Mouse (Mus musculus) hindbrain, embryonic 12.5 days (tissue): ENCODE data around the gene Kat14. TPM values are rescaled to one million over a fixed set of nuclear protein-coding genes. Genes with fewer than 3 reads are reported as not detected.

Experiments used
- ATAC-seq: fragments of 200-750 bp; cut with Nextera tagmentation; 2 replicates; pipeline ENCODE4 v1.8.0; 2017; ENCODE audit warnings: moderate TSS enrichment; ENCODE audit not compliant: low FRiP score
- H3K27ac ChIP-seq: fragments of 300-500 bp; sonication (generic); 2 replicates; pipeline ENCODE4 v1.5.1; 2016; ENCODE audit warnings: mild to moderate bottlenecking
- H3K27me3 ChIP-seq: fragments of 300-500 bp; sonication (generic); 2 replicates; pipeline ENCODE4 v1.6.1; 2016; ENCODE audit warnings: mild to moderate bottlenecking
- H3K36me3 ChIP-seq: fragments of 300-500 bp; sonication (generic); 2 replicates; pipeline ENCODE4 v1.6.1; 2016; ENCODE audit warnings: mild to moderate bottlenecking
- H3K4me1 ChIP-seq: fragments of 300-500 bp; sonication (generic); 2 replicates; pipeline ENCODE4 v1.6.1; 2016
- H3K4me2 ChIP-seq: fragments of 300-500 bp; sonication (generic); replicated peaks from 2 replicates; pipeline ENCODE4 v1.6.1; 2016; ENCODE audit warnings: mild to moderate bottlenecking
- H3K4me3 ChIP-seq: fragments of 300-500 bp; sonication (generic); 2 replicates; pipeline ENCODE4 v1.5.1; 2016; ENCODE audit warnings: mild to moderate bottlenecking
- H3K9ac ChIP-seq: fragments of 300-500 bp; sonication (generic); 2 replicates; pipeline ENCODE4 v1.6.1; 2016; ENCODE audit warnings: mild to moderate bottlenecking, moderate library complexity
- H3K9me3 ChIP-seq: fragments of 300-500 bp; sonication (generic); replicated peaks from 2 replicates; pipeline ENCODE4 v1.6.1; 2016; ENCODE audit warnings: mild to moderate bottlenecking
- WGBS: fragments of 180-500 bp; shearing (Covaris S2); methylation state at CpG from one replicate; pipeline ENCODE4 v1.1.7; 2016; 5-methylcytosine and 5-hydroxymethylcytosine counted together
- polyA plus RNA-seq: library from polyadenylated mRNA; unstranded; fragments of >200 nt; fragmentation: Nextera tagmentation; extraction: Ambion mirVana; gene quantifications from 2 replicates; pipeline ENCODE4 v1.2.1, GENCODE M21; 2016

Gene Kat14
- polyA plus RNA-seq, result 37.7 and 40.7 TPM in 2 replicates

DNA sequence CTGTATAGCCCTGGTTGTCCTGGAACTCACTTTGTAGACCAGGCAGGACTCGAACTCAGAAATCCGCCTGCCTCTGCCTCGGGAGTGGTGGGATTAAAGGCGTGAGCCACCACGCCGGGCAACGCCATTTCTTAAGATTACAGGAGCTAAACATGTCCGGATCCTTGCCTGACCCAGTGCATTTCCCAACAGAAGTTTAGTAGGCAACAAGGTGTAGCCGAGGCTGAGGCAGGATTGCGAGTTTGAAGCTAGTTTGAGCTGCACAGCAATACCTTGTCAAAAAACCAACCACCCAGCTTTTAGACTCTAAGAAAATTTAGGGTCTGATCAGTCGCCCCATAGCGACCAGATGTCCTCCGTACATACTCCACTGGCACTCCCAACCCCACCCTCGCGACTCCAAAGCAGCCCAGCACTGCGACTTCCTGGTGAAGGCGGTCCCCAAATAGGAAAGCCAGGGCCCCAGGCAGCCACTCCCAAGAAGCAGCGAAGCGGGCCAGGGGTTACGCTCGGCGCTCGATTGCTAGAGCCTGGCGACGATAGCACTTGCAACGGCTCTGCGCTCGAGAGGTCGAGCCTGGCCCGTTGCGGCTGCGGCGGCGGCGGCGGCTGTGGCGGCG lies at the start of gene Kat14, which contains the start of gene Pet117:
Kat14 (plus strand) TSS at position 584 of the 620 bp plus-strand sequence.
Pet117 (plus strand) TSS at position 597 of the 620 bp plus-strand sequence.
- 7% methylated on average over 38 of the region's 38 CpGs for WGBS
- Histone ChIP-seq H3K4me3 (peak within 1 kb of the TSS; percentile 86), H3K36me3 (peaks cover 7% of the 10 kb centered on the region), H3K27ac (peak within 1 kb of the TSS; percentile 92), H3K4me1 (peaks cover 13% of the 10 kb centered on the region), H3K4me2 (peak within 1 kb of the TSS; percentile 60), H3K9ac (peak within 1 kb of the TSS; percentile 87), H3K9me3 (no peaks in the 10 kb centered on the region), H3K27me3 (no peaks in the 10 kb centered on the region)
- ATAC-seq, result peak; percentile 96

DNA sequence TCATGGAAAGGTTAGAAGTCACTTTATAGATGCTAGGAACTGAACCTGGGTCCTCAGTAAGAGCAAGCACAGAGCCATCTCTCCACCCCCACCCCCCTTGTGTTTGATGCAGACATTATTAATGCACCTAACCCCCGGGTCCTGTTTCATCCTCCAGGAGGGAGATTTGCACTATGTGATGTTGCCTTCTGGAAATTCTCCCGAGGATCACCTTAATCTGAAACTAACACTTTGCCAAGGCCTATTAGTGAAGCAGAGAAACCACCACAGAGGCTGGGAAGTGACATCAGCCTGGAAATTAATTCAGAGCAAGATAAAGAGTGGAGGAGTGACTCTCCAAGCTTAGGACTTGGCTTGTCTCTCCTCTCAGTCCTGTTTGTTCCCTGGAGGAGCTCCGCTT lies 44.6 kb upstream of the Kat14 start:
- no peak for ATAC-seq
- no peaks in the 10 kb centered on the region for H3K36me3 ChIP-seq
- no peak overlapping the region for H3K4me3 ChIP-seq
- WGBS, result 80% methylated on average over 3 of the region's 3 CpGs
- no peaks in the 10 kb centered on the region for H3K4me1 ChIP-seq
- no peak overlapping the region for H3K27ac ChIP-seq
- H3K27me3 ChIP-seq, result peaks cover 25% of the 10 kb centered on the region
- H3K9ac ChIP-seq, result no peak overlapping the region
- no peak overlapping the region for H3K4me2 ChIP-seq
- no peaks in the 10 kb centered on the region for H3K9me3 ChIP-seq

DNA sequence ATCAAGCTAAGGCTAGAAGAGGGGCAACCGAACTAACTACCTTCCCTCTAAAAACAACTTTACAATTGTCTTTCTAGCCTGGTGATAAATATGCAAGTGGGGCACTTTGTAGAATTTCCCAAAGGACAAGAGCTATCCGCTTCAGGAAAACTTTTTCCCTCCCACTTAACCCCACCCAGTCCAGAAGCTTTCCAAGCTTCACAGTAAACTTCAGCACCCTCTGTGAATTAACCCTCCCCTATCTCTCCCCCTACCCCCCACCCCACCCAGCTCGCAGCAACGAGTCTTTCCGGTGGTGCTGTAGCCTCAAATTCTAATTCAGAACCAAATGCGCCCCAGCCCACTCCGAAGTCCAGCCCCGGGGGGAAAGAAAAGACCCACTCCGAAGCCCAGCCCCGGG lies 39.3 kb upstream of the Kat14 start:
- H3K4me2 ChIP-seq, result peak overlapping the region; percentile 19; the same call in 1 of the 2 replicates
- no peak for ATAC-seq
- under 1% methylated on average over 10 of the region's 10 CpGs for WGBS

DNA sequence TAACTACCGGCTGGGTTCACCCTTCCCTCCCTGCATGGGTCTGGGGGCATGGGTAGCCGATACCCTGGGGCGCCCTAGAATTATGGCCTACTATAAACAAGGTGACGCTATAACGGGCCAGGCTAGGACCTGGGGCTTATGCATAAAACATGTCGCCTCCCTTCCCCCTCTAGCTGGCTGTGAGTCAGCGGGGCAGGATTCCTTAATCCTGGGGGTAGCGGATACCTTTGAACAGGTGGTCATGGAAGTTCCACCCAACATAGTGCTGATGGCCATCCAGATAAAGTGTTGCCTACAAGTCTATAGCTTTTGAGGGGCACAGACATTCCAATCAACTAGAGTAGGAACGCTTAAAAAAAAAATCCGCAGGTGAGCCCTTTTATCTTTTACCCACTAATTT lies 38.8 kb upstream of the Kat14 start:
- H3K9ac ChIP-seq, result 0 out of 2 replicates have a peak overlapping the region, but pooled peaks have one; percentile 61
- H3K36me3 ChIP-seq, result no peaks in the 10 kb centered on the region
- H3K4me3 ChIP-seq, result 0 out of 2 replicates have a peak overlapping the region, but pooled peaks have one; percentile 49
- H3K4me1 ChIP-seq, result peaks cover 36% of the 10 kb centered on the region
- H3K27me3 ChIP-seq, result peaks cover 81% of the 10 kb centered on the region
- H3K9me3 ChIP-seq, result no peaks in the 10 kb centered on the region
- 3% methylated on average over 10 of the region's 10 CpGs for WGBS
- peak overlapping the region; percentile 91 for H3K4me2 ChIP-seq
- ATAC-seq, result no peak
- no peak overlapping the region for H3K27ac ChIP-seq

More for the DNA sequence above, 39.3 kb upstream of the Kat14 start:
- peaks cover 76% of the 10 kb centered on the region for H3K27me3 ChIP-seq
- H3K4me3 ChIP-seq, result 0 out of 2 replicates have a peak overlapping the region, but pooled peaks have one; percentile 3
- no peak overlapping the region for H3K27ac ChIP-seq
- no peaks in the 10 kb centered on the region for H3K36me3 ChIP-seq
- H3K9me3 ChIP-seq, result no peaks in the 10 kb centered on the region
- peaks cover 36% of the 10 kb centered on the region for H3K4me1 ChIP-seq
- no peak overlapping the region for H3K9ac ChIP-seq

DNA sequence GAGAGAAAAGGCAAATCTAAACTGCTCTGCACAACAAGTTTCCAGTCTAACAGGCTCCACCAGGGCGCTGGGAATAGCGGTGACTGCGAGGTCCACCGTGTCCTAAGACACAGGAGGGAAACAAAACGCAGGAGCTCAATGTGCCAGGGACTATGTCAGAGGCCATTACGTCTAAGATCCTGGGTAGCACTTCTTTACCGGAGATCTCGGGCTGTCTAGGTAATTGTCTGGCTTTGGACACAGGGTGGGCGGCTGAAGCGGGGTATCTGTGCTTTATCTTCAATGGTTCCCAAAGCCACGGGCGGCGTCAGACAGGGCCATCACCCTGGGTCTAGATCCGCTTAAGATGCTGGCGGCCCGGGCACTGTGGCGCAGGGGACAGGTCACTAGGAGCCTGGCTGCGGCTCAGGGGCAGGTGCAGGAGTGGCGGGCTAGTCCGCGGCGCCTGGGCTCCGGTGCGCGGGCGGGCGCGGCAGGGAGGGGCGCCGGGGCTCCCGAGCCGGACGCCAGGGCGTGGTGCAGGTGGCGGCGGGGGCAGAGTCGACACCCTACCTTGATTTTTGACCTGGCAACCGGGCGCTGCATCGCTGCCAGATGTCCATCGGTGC lies 38.3 kb upstream of the Kat14 start:
- H3K9me3 ChIP-seq, result no peaks in the 10 kb centered on the region
- ATAC-seq, result peak; percentile 14; the same call in 1 of the 2 replicates
- H3K4me2 ChIP-seq, result peak overlapping the region; percentile 91
- 2% methylated on average over 41 of the region's 41 CpGs for WGBS
- H3K4me3 ChIP-seq, result peak overlapping the region; percentile 49
- peak overlapping the region; percentile 61 for H3K9ac ChIP-seq
- peaks cover 86% of the 10 kb centered on the region for H3K27me3 ChIP-seq
- no peak overlapping the region for H3K27ac ChIP-seq
- H3K36me3 ChIP-seq, result no peaks in the 10 kb centered on the region
- H3K4me1 ChIP-seq, result peaks cover 36% of the 10 kb centered on the region

DNA sequence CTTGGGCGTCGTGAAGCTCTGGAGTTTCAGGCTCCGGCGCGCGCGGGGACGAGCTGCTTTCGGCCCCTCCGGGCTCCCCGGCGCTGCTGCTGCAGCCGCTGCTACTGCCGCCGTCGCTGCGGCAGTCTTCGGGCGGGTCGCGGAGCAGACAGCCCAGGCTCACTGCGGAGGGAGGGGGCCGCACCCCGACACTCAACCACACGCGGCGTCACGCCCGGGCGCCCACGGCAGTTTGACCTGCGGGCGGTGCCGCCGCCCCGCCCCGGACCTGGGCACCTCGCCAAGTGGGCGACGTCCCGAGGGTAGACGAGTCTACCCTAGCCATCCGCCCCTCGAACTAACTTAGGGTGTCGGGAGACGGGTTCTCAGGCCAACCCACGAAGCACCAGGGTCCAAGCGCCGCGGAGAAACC lies 37.8 kb upstream of the Kat14 start:
- under 1% methylated on average over 50 of the region's 50 CpGs for WGBS
- Histone ChIP-seq H3K4me2 (peak overlapping the region; percentile 91), H3K4me1 (peaks cover 36% of the 10 kb centered on the region), H3K4me3 (peak overlapping the region; percentile 49), H3K36me3 (no peaks in the 10 kb centered on the region), H3K27ac (no peak overlapping the region), H3K27me3 (peaks cover 89% of the 10 kb centered on the region), H3K9me3 (no peaks in the 10 kb centered on the region), H3K9ac (peak overlapping the region; percentile 61)
- ATAC-seq, result peak; percentile 59

DNA sequence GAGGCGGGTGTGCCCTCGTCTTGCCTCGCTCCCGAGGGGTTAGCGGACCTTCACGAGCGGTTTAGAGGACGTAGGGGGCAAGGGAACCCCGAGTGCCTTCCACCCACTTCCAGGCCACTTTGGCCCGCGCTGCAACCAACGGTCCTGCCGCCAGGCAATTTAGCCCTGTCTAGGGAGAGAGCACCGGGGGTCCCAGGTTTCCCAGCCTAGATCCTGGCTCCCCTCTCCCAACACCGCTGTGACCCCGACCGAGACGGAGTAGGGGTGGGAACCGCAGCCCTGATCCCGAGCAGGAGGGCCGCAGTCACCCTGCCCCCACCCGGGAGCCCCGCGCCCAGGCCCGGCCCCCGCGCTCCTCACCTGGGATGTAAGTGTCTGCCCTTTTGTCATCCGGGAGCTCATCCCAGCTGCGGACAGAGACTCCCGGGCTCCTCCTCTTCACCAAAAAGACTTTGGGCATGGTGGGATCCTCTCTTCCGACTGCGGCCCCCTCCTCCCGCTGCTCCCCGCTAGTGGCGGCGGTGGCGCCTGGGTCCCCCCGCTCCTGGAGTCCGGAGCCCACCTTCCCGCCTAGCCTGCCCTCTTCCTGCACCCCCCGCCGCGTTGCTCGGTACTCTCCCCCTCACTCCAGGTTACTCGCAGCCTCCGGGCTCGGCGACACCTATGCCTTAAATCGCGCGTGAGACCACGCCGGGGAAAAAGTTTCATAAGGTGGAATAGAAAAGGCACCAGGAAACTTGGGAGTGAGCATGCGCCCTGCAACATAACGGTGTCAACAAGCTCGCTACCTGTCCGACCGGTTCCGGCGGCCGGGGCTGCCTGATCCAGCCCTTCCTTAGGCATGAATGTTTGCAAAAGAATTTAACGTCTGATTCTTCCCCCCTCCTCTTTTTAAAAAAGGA lies 37.1 kb upstream of the Kat14 start, which contains the start of gene Ovol2:
Ovol2 (minus strand) TSS at position 746 of the 902 bp plus-strand sequence.
- 1% methylated on average over 61 of the region's 62 CpGs for WGBS
- Histone ChIP-seq H3K36me3 (no peaks in the 10 kb centered on the region), H3K4me1 (peaks cover 36% of the 10 kb centered on the region), H3K9ac (peak within 1 kb of the TSS; percentile 61), H3K4me3 (peak within 1 kb of the TSS; percentile 49), H3K27me3 (peaks cover 89% of the 10 kb centered on the region), H3K27ac (no peak within 1 kb of the TSS), H3K4me2 (peak within 1 kb of the TSS; percentile 91), H3K9me3 (no peaks in the 10 kb centered on the region)
- peak; percentile 63; the same call in 1 of the 2 replicates for ATAC-seq

DNA sequence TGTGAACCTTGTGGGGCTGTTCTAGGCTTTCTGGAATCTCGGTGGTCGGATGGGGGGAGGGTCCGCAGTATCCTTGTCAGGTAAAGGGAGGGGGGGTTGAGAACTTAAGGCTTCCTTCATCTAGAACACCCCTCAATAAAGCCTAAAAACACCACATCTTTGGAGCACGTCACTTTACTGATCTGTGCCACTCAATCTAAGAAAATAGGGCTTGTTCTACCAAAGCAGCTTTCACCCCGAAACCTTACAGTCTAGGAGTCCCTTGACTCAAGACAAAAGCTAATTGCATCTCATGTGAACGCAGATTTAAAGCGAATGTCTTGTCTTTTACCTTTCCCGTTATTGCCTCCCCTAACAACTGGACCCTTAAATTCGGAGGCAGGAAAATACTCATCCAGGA lies 36.3 kb upstream of the Kat14 start:
- no peak for ATAC-seq
- WGBS, result 5% methylated on average over 9 of the region's 9 CpGs
- Histone ChIP-seq H3K4me3 (peak overlapping the region; percentile 49; the same call in 1 of the 2 replicates), H3K4me2 (peak overlapping the region; percentile 91), H3K9ac (no peak overlapping the region), H3K9me3 (no peaks in the 10 kb centered on the region), H3K36me3 (no peaks in the 10 kb centered on the region), H3K27ac (no peak overlapping the region), H3K27me3 (peaks cover 82% of the 10 kb centered on the region), H3K4me1 (peaks cover 36% of the 10 kb centered on the region)

DNA sequence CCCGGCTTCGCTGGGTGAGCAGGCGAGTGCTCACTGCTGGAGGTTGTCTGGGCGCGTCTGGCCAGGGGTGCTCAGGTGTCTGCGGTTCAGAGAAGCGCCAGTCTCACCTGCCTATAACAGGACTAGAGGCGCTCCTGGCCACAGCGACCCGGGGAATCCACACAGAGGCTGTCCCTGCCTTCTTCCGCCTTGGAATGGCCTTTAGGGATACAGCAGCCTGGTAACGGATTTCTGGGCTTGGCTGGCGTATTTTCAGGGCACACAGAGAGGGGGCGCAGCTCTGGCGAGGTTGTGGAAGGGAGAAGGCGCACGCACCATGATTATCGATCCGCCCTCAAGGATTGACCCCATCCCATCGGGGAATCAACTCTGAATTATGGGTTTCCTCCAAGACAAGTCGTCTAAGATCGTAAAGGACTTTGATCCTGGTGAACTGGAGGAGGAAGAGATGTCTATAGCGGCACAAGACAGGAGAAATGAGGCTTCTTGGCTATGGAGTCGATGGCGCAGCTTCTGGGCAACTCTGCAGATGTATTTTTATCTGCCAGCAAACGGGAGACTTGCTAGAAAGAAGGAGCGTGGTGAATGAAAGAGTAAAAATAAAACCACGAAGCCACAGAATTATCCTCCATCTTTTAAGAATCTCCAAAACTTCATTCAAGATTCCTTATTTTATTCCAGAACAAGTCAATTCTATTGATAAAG lies 35.5 kb upstream of the Kat14 start:
- Histone ChIP-seq H3K27ac (no peak overlapping the region), H3K9ac (0 out of 2 replicates have a peak overlapping the region, but pooled peaks have one; percentile 18), H3K4me2 (peak overlapping the region; percentile 91), H3K36me3 (no peaks in the 10 kb centered on the region), H3K4me3 (peak overlapping the region; percentile 28), H3K4me1 (peaks cover 36% of the 10 kb centered on the region), H3K27me3 (peaks cover 76% of the 10 kb centered on the region), H3K9me3 (no peaks in the 10 kb centered on the region)
- ATAC-seq, result no peak
- WGBS, result 9% methylated on average over 28 of the region's 28 CpGs

DNA sequence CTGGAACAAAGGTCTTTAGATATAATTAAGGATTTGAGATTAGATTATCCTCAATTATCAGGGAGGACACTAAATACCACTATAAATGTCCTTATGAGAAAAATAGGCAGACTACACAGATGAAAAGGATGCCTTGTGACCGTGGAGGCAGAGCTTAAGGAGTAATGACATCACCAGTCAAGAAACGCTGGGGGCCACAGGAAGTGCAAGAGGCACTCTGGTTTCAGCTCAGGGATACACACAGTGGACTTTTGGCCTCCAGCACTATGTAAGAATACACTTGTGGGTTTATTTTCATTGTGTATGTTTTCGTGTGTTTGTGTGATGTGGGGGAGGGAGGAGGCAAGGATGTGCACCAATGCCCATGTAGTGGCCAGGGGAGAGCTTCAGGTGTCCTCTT lies 31.6 kb upstream of the Kat14 start:
- no peak overlapping the region for H3K27ac ChIP-seq
- no peak overlapping the region for H3K9ac ChIP-seq
- WGBS, result 74% methylated on average over 3 of the region's 3 CpGs
- H3K27me3 ChIP-seq, result peaks cover 37% of the 10 kb centered on the region
- H3K9me3 ChIP-seq, result no peaks in the 10 kb centered on the region
- no peak overlapping the region for H3K4me3 ChIP-seq
- ATAC-seq, result no peak
- H3K4me1 ChIP-seq, result peaks cover 10% of the 10 kb centered on the region
- no peaks in the 10 kb centered on the region for H3K36me3 ChIP-seq
- no peak overlapping the region for H3K4me2 ChIP-seq

DNA sequence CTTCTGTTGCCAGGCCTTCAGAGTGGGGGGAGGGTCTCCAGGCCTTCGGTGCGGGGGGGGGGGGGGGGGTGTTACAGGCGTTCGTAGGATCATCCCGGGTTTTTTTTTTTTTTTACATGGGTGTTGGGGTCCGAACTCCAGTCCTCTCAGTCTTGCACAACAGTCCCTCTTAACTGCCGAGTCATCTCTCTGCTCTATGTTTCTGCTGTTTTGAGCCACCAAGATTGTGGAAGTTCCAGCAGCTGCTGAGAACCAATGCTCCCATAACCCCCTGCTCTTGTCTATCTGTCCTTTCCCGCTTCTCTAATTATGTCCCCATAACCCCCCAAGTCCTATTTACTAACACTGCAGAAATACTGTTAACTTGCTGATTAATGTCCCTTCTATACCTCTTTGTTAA lies 31.1 kb upstream of the Kat14 start:
- peaks cover 33% of the 10 kb centered on the region for H3K27me3 ChIP-seq
- ATAC-seq, result no peak
- H3K27ac ChIP-seq, result no peak overlapping the region
- H3K4me1 ChIP-seq, result peaks cover 6% of the 10 kb centered on the region
- H3K4me3 ChIP-seq, result no peak overlapping the region
- H3K9ac ChIP-seq, result no peak overlapping the region
- no peak overlapping the region for H3K4me2 ChIP-seq
- 75% methylated on average over 7 of the region's 8 CpGs for WGBS
- no peaks in the 10 kb centered on the region for H3K9me3 ChIP-seq
- H3K36me3 ChIP-seq, result no peaks in the 10 kb centered on the region
